Mouse (Mus musculus) adrenal gland, adult 2 months (tissue): ENCODE data around the gene Abtb2. TPM values are rescaled to one million over a fixed set of nuclear protein-coding genes. Genes with fewer than 3 reads are reported as not detected.

Experiments
- DNase-seq: peaks from one replicate; pipeline ENCODE4 v3.0.0; 2021
- polyA plus RNA-seq: library from polyadenylated mRNA; depleted of rRNA; stranded (reverse); fragments of >200 nt; gene quantifications from 2 replicates; pipeline ENCODE4 v1.2.3, GENCODE M21; 2012; rRNA removed
- total RNA-seq, 2 experiments: library from RNA; stranded (reverse); gene quantifications; 2 replicates each; pipeline ENCODE4 v1.2.3; 2021

Abtb2 gene
- total and polyA plus RNA-seq, 3 experiments = 6.3 to 72.3 (median 36.7) TPM

DNA sequence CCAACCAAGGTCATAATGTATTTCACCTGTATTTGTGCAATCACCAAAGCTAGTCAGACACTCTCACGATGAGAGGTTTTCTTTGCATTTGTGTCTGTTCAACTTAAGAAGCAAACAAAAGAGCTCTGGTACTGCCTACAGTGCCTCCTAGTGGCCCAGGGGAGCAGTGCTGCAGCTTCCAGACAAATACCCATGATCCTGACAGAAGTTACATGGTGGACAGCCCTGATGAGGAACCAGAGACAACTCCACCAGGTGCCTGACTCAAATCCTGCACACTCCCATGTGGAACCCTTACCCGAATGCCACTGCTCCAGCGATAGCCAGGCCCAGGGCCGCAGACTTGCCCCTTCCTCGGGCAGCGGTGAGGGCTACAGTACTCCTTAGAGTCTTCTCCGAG lies 177.9 kb downstream of the Abtb2 start:
- peak; percentile 25 for DNase-seq

DNA sequence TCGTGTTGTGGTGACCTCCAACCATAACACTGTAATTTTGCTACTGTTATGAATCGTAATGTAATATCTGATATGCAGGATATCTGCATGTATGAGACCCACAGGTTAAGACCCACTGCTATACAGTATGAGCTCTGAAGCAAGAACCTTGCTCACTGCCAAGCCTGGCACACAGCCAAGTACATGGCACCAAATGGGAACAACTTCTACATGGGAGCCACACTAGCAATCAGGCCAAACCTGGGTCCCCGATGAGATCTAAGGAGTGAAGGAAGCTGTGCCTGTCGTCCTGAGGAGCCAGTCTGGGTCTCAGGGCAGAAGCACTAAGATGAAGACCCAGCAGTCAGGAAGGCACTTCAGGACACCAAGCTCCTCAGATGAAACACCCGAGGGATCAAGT lies 179.4 kb downstream of the Abtb2 start:
- DNase-seq = peak; percentile 58

GRCm38 (mm10) chr2:103746096-103746495 lies 180.0 kb downstream of the Abtb2 start:
- no peak for DNase-seq

GRCm38 (mm10) chr2:103746761-103747160 lies 180.7 kb downstream of the Abtb2 start:
- no peak for DNase-seq

DNA sequence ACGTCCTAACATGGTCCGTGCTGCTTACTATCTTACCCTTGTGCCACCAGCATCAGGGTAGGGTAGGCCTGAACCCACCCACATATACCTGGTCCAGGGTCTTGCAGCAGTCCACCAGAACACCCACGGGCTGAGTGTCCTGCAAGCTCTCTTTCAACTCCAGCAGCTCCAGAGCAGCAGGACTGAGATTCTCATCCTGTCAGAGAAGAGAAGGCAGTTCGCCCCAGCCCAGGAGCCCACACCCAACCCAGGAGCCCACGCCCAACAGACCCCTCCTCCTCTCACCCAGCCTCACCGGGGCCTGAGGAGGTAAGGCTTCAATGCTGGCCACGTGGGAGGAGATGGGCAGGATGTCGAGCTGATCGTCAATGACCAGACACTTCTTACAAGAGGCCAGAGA lies 181.8 kb downstream of the Abtb2 start:
- DNase-seq = no peak

DNA sequence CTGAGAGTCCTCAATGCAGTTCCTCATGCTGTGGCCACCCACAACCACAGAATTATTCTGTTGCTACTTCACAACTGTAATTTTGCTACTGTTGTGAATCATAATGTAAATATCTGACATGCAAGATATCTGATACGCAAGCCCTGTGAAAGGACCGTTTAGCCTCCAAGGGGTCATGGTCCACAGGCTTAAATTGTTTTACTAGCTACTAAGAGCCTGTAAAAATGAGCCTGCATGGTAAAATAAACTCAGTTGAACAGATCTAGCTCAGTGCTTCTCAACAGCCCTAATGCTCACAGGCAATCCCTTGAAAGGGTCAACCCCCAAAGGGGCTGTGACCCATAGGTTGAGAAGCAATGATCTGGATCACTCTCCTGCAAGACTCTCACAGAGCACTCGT lies 183.0 kb downstream of the Abtb2 start:
- DNase-seq = no peak

GRCm38 (mm10) chr2:103751771-103752170 lies 185.7 kb downstream of the Abtb2 start:
- DNase-seq = no peak

DNA sequence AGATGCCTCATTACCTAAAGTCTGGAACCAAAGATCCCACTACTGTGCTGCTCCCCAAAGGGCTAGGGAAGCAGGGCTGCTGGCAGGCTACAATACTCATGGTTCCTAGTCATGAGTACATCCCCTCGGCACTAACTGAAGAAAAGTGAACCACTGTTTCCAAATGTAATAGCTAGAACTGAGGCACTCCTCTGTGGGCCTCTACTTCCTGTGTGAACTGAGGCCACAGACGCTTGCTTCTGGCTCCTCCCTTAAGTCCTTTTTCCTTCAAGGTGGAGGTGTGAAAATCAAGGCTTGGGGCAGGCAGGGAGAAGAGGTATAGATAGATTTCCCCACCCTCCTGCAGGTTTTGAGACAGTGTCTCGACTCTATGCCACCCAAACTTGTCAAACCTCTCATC lies 188.5 kb downstream of the Abtb2 start:
- DNase-seq = no peak

GRCm38 (mm10) chr2:103755458-103756085 lies 189.5 kb downstream of the Abtb2 start:
- DNase-seq = no peak

DNA sequence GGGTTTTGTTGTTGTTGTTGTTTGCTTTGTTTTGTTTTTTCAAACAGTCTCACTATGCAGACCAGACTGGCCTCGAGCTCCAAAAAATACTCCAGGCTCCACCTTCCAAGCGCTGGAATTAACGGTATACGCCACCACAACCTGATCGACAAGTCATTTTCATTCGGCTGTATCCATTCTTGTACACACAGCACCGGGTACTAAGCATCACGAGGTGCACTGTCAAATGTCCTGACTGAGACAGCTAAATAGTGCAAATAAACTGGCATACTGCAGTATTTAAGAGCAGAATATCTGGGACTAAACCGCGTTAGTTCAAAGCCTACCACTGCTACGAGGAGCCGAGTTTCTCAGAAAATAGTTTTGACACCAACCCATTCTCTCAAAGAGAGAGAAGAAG lies 194.3 kb downstream of the Abtb2 start:
- DNase-seq = no peak

- peak; percentile 98 for DNase-seq
Measured at GRCm38 (mm10) chr2:103760906-103761716, 195.0 kb downstream of the Abtb2 start, which contains the start of gene Nat10. Gene Nat10 (minus strand): TSS chr2:103761270.

DNA sequence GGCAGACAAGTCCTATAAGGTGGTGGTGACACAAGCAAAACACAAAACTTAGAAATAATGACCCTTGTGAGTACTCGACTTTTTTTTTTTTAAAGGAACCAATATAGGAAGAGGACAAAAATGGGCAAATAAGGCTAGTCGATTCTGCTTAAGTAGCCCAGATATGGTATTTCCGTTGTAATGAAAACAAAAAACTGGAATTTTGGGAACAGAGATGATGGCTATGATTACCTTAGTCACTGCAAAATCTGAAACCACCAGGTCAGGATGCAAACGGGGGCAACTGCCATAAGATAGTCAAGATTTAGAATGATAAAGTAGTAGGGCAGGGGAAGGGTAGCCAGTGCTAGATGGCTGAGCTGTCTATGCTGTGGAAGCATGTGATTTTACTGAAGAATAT lies 195.9 kb downstream of the Abtb2 start:
- DNase-seq = no peak

GRCm38 (mm10) chr2:103762492-103762891 lies 196.4 kb downstream of the Abtb2 start:
- DNase-seq = no peak

Other genes with a start within 250 kb of the Abtb2 start
- gene Elf5, start 154.6 kb upstream of the Abtb2 start, total RNA-seq = not detected
- not detected in 2 replicates for gene Elf5, start 154.6 kb upstream of the Abtb2 start, polyA plus RNA-seq
- gene Cat, start 81.2 kb upstream of the Abtb2 start, total RNA-seq = 100 to 1,000 TPM; 481 to 548 TPM
- 144 and 174 TPM in 2 replicates for gene Cat, start 81.2 kb upstream of the Abtb2 start, polyA plus RNA-seq
- 10 to 100 TPM; 38.5 to 56.8 TPM for gene Nat10, start 195.0 kb downstream of the Abtb2 start, total RNA-seq
- gene Nat10, start 195.0 kb downstream of the Abtb2 start, polyA plus RNA-seq = 43.3 and 58.2 TPM in 2 replicates
- gene Caprin1, start 231.3 kb downstream of the Abtb2 start, total RNA-seq = 100 to 1,000 TPM; 356 to 495 TPM
- gene Caprin1, start 231.3 kb downstream of the Abtb2 start, polyA plus RNA-seq = 224 and 272 TPM in 2 replicates